Mouse (Mus musculus): ENCODE results near the gene Zbtb8a. TPM values are rescaled to one million over a fixed set of nuclear protein-coding genes. Genes with fewer than 3 reads are reported as not detected.
A peak's percentile ranks its signal among the peaks of the same experiment; 100 is the strongest.
"Not testable (repeated sequence)": the region's sequence is repeated elsewhere in the genome, so short reads cannot be mapped to it uniquely, and the experiment has no call there.

Gene Zbtb8a
- 11.4 and 14.6 TPM in 2 replicates for polyA plus RNA-seq (2014; fragmentation: Nextera tagmentation; extraction: Ambion mirVana)

DNA sequence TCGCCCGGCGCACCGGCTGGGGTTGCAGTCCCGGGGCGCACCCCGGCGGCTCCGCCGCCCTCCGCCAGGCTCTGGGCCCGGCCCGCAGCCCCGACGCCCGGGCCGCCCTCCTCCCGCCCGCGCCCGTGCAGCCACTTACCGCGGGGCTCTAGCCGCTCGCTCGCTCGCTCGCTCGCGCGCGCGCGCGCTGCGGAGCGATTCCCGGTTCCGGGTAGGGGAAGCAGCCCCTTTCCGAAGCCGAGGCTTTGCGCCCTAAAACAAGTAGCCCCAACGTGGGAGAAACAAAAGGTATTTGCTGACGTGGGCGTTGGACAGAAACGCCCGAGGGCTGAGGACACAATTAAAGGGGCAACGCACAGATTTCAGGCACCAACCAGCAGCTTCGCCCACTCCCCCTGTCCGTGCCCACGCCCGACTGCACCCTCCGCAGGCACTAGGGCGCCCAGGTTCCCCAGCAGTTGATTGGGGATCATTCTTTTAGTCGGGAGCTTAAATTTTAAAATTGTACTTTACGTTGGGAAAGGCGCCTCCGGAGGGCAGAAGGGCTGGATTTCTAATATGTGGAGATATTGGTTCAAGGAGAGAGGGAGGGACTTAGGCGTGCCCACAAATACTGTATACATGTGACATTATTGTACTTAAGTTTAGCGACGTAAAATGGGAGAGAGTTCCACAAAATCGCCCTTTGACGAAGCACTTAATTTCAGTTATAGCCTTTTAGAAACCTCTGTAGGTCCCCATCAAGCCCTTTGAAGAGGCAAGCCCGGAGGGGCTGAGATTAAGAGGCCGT is at the start of gene Zbtb8a:
Gene Zbtb8a, minus strand, starts transcription at position 516 of the 790 bp plus-strand sequence.
- Histone ChIP-seq H3K4me1 (replicated peaks; ENCODE audit: control insufficient read depth, insufficient read depth, low read length) (peaks cover 6% of the 10 kb centered on the region), H3K36me3 (replicated peaks; ENCODE audit: control insufficient read depth, insufficient read depth) (no peaks in the 10 kb centered on the region), H3K4me3 (replicated peaks; ENCODE audit: low read length) (peak within 1 kb of the TSS; percentile 86), H3K27ac (peak within 1 kb of the TSS; percentile 91), H3K9me3 (ENCODE audit: control insufficient read depth, low read length) (no peaks in the 10 kb centered on the region), H3K27me3 (ENCODE audit: control insufficient read depth, insufficient read depth, low read length) (no peaks in the 10 kb centered on the region), H3K4me2 (replicated peaks) (peak within 1 kb of the TSS; percentile 63), H3K9ac (peak within 1 kb of the TSS; percentile 90)
- peak; percentile 68 for ATAC-seq (ENCODE audit: low FRiP score)
- DNase-seq (ENCODE audit: low spot score) = peak; percentile 76
- WGBS = 2% methylated on average over 62 of the region's 65 CpGs

- Histone ChIP-seq H3K4me1 (replicated peaks; ENCODE audit: control insufficient read depth, insufficient read depth, low read length) (no peaks in the 10 kb centered on the region), H3K9ac (no peak overlapping the region), H3K36me3 (replicated peaks; ENCODE audit: control insufficient read depth, insufficient read depth) (no peaks in the 10 kb centered on the region), H3K4me3 (replicated peaks; ENCODE audit: low read length) (no peak overlapping the region), H3K9me3 (ENCODE audit: control insufficient read depth, low read length) (no peaks in the 10 kb centered on the region), H3K27me3 (ENCODE audit: control insufficient read depth, insufficient read depth, low read length) (no peaks in the 10 kb centered on the region), H3K4me2 (replicated peaks) (no peak overlapping the region), H3K27ac (no peak overlapping the region)
- ATAC-seq (ENCODE audit: low FRiP score) (no peak), DNase-seq (ENCODE audit: low spot score) (no peak)
- 81% methylated on average over 5 of the region's 5 CpGs for WGBS
Observed at GRCm38 (mm10) chr4:129418321-129418720, 40.4 kb upstream of the Zbtb8a start.

GRCm38 (mm10) chr4:129416478-129416877 is 38.6 kb upstream of the Zbtb8a start:
- no peak overlapping the region for H3K4me3 ChIP-seq (replicated peaks; ENCODE audit: low read length)
- no peak overlapping the region for H3K9ac ChIP-seq
- no peaks in the 10 kb centered on the region for H3K27me3 ChIP-seq (ENCODE audit: control insufficient read depth, insufficient read depth, low read length)
- WGBS = 84% methylated on average over 5 of the region's 5 CpGs
- no peak overlapping the region for H3K4me2 ChIP-seq (replicated peaks)
- no peaks in the 10 kb centered on the region for H3K9me3 ChIP-seq (ENCODE audit: control insufficient read depth, low read length)
- DNase-seq (ENCODE audit: low spot score) (no peak), ATAC-seq (ENCODE audit: low FRiP score) (no peak)
- no peaks in the 10 kb centered on the region for H3K36me3 ChIP-seq (replicated peaks; ENCODE audit: control insufficient read depth, insufficient read depth)
- no peaks in the 10 kb centered on the region for H3K4me1 ChIP-seq (replicated peaks; ENCODE audit: control insufficient read depth, insufficient read depth, low read length)
- H3K27ac ChIP-seq = no peak overlapping the region

- no peak overlapping the region for H3K27ac ChIP-seq
- H3K4me1 ChIP-seq (replicated peaks; ENCODE audit: control insufficient read depth, insufficient read depth, low read length) = no peaks in the 10 kb centered on the region
- H3K9ac ChIP-seq = no peak overlapping the region
- ATAC-seq (ENCODE audit: low FRiP score) (no peak), DNase-seq (ENCODE audit: low spot score) (no peak)
- WGBS = 92% methylated on average over 5 of the region's 5 CpGs
- no peaks in the 10 kb centered on the region for H3K9me3 ChIP-seq (ENCODE audit: control insufficient read depth, low read length)
- no peaks in the 10 kb centered on the region for H3K27me3 ChIP-seq (ENCODE audit: control insufficient read depth, insufficient read depth, low read length)
- no peak overlapping the region for H3K4me2 ChIP-seq (replicated peaks)
- no peak overlapping the region for H3K4me3 ChIP-seq (replicated peaks; ENCODE audit: low read length)
- no peaks in the 10 kb centered on the region for H3K36me3 ChIP-seq (replicated peaks; ENCODE audit: control insufficient read depth, insufficient read depth)
Observed at GRCm38 (mm10) chr4:129415892-129416291, 38.0 kb upstream of the Zbtb8a start.

DNA sequence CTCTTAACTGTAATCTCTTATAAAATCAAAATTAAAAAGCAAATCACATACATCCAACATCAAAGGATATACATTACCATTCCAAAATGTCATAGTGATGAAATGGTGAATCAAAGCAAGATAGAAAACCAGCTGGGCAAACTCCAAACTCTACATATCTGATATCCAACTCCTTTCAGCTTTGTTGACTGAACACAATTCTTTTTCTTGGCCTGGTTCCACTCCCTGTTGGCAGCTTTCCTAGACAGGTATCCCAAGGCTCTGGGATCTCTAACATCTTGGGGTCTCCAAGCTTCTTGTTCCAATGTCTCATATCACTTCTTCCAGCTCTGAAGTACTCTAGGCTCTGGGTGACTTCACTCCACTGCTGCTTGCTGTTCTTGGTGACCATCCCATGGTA is 33.1 kb upstream of the Zbtb8a start:
- DNase-seq (ENCODE audit: low spot score) = no peak
- Histone ChIP-seq H3K4me2 (replicated peaks) (no peak overlapping the region), H3K4me3 (replicated peaks; ENCODE audit: low read length) (no peak overlapping the region), H3K9me3 (ENCODE audit: control insufficient read depth, low read length) (no peaks in the 10 kb centered on the region), H3K4me1 (replicated peaks; ENCODE audit: control insufficient read depth, insufficient read depth, low read length) (no peaks in the 10 kb centered on the region), H3K36me3 (replicated peaks; ENCODE audit: control insufficient read depth, insufficient read depth) (no peaks in the 10 kb centered on the region), H3K27me3 (ENCODE audit: control insufficient read depth, insufficient read depth, low read length) (no peaks in the 10 kb centered on the region), H3K9ac (no peak overlapping the region), H3K27ac (no peak overlapping the region)
- ATAC-seq (ENCODE audit: low FRiP score) = no peak

DNA sequence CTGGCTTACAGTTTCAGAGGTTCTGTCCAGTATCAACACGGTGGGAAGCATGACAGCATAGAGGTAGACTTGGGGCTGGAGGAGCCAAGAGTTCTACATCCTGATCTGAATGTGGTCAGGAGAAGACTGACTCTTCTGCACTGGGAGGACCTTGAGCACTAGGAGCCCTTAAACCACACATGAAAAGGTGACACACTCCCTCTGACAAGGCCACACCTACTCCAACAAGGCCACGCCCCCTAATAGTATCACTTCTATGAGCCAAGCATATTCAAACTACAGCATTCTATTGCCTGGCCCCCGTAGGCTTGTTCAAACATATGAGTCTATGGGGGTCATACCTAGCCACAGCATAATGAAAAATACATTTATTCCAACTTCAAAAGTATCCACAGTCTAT is 32.6 kb upstream of the Zbtb8a start:
- WGBS = 95% methylated on average over 3 of the region's 3 CpGs
- H3K36me3 ChIP-seq (replicated peaks; ENCODE audit: control insufficient read depth, insufficient read depth); DNase-seq (ENCODE audit: low spot score); ATAC-seq (ENCODE audit: low FRiP score); H3K4me3 ChIP-seq (replicated peaks; ENCODE audit: low read length); H3K4me2 ChIP-seq (replicated peaks); H3K9ac ChIP-seq; H3K27ac ChIP-seq; H3K27me3 ChIP-seq (ENCODE audit: control insufficient read depth, insufficient read depth, low read length); H3K4me1 ChIP-seq (replicated peaks; ENCODE audit: control insufficient read depth, insufficient read depth, low read length); H3K9me3 ChIP-seq (ENCODE audit: control insufficient read depth, low read length): not testable (repeated sequence)

DNA sequence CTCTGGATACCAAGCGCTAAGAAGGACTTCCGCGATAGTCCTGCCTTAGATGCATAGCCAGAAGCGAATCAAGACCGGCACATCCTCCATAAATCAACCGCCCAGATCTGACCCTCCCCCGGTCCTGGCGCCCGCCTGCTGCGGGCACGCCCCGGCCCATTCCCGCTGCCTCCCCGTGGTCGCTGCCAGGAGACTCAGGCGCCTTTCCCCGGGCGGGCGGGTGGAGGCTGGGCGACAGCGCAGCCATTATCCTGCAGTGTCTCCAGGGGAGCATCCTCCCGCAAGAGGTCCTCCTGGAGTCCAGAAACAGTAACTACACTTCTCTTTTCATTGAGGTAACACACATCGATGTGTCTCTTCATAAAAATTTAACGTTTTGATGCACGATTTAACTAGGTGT is 28.5 kb upstream of the Zbtb8a start:
- ATAC-seq (ENCODE audit: low FRiP score) (no peak), DNase-seq (ENCODE audit: low spot score) (peak; percentile 24)
- peak overlapping the region; percentile 30 for H3K4me3 ChIP-seq (replicated peaks; ENCODE audit: low read length)
- H3K27ac ChIP-seq = no peak overlapping the region
- H3K9ac ChIP-seq = peak overlapping the region; percentile 52
- peak overlapping the region; percentile 53 for H3K4me2 ChIP-seq (replicated peaks)
- 3% methylated on average over 25 of the region's 25 CpGs for WGBS
- H3K9me3 ChIP-seq (ENCODE audit: control insufficient read depth, low read length) = no peaks in the 10 kb centered on the region
- H3K36me3 ChIP-seq (replicated peaks; ENCODE audit: control insufficient read depth, insufficient read depth) = no peaks in the 10 kb centered on the region
- no peaks in the 10 kb centered on the region for H3K27me3 ChIP-seq (ENCODE audit: control insufficient read depth, insufficient read depth, low read length)
- no peaks in the 10 kb centered on the region for H3K4me1 ChIP-seq (replicated peaks; ENCODE audit: control insufficient read depth, insufficient read depth, low read length)

DNA sequence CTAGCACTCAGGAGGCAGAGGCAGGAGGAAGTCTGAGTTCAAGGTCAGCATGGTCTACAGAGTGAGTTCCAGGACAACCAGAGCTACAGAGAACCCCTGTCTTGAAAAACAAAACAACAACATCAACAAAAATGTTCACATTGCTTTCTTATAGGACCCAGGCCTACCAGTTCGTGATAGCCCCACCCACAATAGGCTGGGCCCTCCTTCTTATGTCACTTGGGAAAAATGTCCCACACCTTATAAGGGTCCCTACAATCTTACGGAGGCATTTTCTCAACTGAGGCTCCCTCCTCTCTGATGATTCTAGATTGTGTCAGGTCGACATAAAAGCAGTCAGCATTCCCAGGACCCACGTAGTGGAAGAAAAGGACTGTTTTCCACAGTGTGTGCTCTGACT is 21.9 kb upstream of the Zbtb8a start:
- Histone ChIP-seq H3K9me3 (ENCODE audit: control insufficient read depth, low read length) (no peaks in the 10 kb centered on the region), H3K4me1 (replicated peaks; ENCODE audit: control insufficient read depth, insufficient read depth, low read length) (no peaks in the 10 kb centered on the region), H3K4me2 (replicated peaks) (no peak overlapping the region), H3K9ac (no peak overlapping the region), H3K36me3 (replicated peaks; ENCODE audit: control insufficient read depth, insufficient read depth) (no peaks in the 10 kb centered on the region), H3K27ac (no peak overlapping the region), H3K4me3 (replicated peaks; ENCODE audit: low read length) (no peak overlapping the region), H3K27me3 (ENCODE audit: control insufficient read depth, insufficient read depth, low read length) (no peaks in the 10 kb centered on the region)
- ATAC-seq (ENCODE audit: low FRiP score) (no peak), DNase-seq (ENCODE audit: low spot score) (no peak)
- WGBS = 74% methylated on average over 4 of the region's 4 CpGs

DNA sequence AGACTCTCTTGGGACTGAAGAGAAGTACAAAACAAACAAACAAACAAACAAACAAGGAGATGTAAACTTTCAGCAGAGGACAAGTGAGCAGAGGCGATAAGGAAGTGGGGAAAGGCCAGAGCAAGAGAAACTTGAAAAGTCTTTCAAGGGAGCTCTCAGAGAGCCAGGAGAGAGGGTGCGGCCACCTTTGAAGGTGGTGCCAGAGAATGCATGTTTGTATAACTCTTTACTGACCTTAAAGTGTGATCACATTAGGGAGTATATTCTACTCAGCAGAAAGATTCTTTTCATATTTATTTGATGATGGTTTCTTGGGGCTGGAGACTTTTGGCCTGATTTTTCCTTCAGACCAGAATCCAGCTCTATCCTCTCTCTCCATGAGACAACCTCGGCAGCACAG is 19.0 kb upstream of the Zbtb8a start:
- H3K4me2 ChIP-seq (replicated peaks) = no peak overlapping the region
- no peaks in the 10 kb centered on the region; the same call in 1 of the 2 replicates for H3K4me1 ChIP-seq (replicated peaks; ENCODE audit: control insufficient read depth, insufficient read depth, low read length)
- H3K9me3 ChIP-seq (ENCODE audit: control insufficient read depth, low read length) = no peaks in the 10 kb centered on the region
- ATAC-seq (ENCODE audit: low FRiP score) (no peak), DNase-seq (ENCODE audit: low spot score) (no peak)
- no peak overlapping the region for H3K4me3 ChIP-seq (replicated peaks; ENCODE audit: low read length)
- 89% methylated on average over 3 of the region's 3 CpGs for WGBS
- H3K36me3 ChIP-seq (replicated peaks; ENCODE audit: control insufficient read depth, insufficient read depth) = no peaks in the 10 kb centered on the region
- H3K9ac ChIP-seq = no peak overlapping the region
- no peak overlapping the region for H3K27ac ChIP-seq
- no peaks in the 10 kb centered on the region for H3K27me3 ChIP-seq (ENCODE audit: control insufficient read depth, insufficient read depth, low read length)

Measured in hindbrain, embryonic 14.5 days (tissue).